Mouse (Mus musculus) frontal cortex, postnatal 14 days (tissue): Measurements from ENCODE around the gene Lrrc71.

Source experiments
- DNase-seq, 2 experiments: peaks; one replicate each; pipeline ENCODE4 v3.0.0; 2022; ENCODE audit warnings: low spot score in 2 of 2

Lrrc71 gene

DNA sequence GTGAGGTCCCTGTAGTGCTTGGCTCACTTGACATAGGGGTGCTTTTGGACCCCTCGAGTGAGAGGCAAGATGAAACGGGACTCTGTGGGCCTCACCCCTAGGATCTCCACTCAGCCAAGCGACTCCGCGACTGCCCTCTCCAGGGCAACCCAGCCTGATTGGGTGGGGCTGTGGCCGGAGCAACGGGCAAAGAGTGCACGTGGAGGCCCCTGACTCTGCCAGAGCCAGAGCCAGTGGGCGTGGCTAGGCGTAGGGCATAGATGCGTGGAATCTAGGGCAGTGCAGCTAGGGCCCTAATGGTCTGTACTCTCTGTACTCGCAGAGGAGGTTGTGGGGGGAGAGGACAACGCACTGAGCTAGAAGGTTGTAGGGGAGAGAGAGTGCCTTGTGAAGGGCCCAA is at the start of gene Lrrc71:
Gene Lrrc71 (minus strand): TSS at position 195 of the 400 bp plus-strand sequence.
- no peak for DNase-seq

- no peak for DNase-seq
Observed at GRCm38 (mm10) chr3:87796736-87797334, 48.4 kb upstream of the Lrrc71 start, which contains the start of gene Insrr. Gene Insrr, plus strand, starts transcription at chr3:87796951.

DNA sequence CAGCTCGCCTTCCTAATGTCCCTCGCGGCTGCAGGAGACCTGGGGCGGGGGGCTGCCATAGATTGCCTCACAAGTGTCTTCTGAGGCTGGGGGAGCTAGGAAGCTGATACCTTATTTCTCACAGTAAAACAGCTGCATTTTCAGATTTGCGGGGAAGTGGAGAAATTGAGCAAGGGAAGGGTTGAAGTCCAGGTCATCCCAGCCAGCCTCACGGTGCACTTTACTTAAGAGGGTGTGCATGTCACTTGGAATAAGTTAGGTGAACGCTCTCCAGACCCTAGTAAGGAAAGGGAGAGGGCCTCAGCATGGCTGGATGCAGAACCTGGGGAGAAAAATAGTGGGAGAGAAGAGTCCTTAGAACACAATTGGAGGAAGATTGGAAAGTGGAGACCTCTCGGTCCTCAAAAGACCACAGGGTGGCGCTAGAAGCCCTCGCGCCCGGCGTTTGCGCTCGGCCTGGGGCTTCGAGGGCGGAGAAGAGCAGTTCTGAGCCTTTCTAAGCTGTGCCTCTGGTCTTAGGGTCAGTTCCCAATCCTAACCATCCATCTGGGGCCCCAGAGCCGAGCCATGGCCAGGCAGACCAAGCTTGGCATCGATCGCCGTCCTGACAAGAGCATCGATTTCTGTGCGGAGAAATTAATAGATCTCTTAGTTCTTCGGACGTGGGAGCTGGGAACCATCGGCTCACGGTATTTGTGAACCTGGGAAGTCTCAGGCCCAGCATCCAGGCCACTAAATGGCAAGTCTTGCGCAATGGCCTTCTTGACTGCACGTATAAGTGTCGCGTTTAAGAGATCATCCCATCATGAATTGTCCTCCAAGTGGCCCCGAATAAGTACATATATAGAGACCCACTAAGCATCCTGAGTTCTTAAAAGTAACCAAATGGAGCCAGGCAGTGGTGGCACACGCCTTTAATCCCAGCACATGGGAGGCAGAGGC is 47.2 kb upstream of the Lrrc71 start:
- DNase-seq, result peak in 1 of 2 experiments; percentile 30

DNA sequence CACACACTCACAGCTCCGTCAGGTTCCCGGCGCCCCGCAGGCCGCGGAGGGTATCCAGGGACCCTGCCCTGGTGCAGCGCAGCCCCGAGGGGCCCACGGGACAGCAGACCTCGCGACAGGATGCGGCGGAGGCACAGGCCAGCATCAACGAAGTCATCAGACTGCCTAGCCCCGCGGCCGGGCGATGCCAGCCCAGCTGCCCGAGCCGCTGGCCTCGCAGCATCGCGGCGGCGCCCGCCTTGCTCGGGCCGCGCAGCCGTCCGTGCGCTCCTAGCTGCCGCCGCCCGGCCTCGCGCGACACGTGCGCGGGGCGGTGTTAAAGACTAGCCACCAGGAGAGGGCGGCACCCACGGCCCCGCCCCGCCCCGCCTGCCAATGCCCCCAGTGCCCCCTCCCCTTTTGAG is 46.5 kb upstream of the Lrrc71 start, which contains the start of gene Ntrk1:
Gene Ntrk1 (minus strand): TSS at position 241 of the 404 bp plus-strand sequence.
- DNase-seq, result no peak

GRCm38 (mm10) chr3:87789768-87790167 is 41.3 kb upstream of the Lrrc71 start:
- no peak for DNase-seq

DNA sequence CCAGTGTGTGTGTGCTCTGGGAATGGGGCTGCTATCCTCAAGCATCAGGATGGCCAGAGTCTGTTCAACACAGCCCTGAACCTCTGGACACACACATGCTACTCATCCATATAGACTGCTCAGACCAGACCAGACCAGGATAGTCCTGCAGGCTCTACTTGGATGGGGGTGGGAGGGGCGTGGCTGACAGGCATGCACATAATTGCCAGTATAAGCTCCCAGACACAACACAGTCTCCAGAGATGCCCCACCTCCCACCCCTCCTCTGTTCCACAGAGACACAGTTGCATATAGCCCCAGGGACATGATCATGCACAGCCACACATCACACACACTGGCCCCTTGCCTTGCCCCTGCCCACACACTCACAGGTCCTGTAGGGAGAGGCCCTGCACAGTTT is 40.8 kb upstream of the Lrrc71 start:
- DNase-seq, result no peak

- DNase-seq, result no peak
Observed at GRCm38 (mm10) chr3:87785626-87786214, 37.3 kb upstream of the Lrrc71 start.

DNA sequence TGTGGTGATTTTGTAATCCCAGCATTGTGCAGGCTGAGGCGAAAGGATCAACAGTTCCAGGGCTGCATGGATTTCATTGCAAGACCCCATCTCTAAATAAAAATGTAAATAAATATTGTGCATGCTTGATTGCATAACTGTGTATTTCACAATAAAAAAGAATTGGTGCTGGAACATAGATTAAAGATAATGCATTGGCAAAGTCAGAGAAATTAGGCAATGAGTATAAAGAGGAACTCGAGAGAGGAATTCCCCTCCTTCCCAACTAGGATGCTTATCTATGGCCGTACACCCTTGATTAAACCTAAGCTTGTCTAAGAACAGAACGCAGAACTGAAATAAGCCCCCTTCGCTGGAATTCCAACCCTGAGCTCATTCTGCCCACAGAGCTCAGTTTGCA is 36.7 kb upstream of the Lrrc71 start:
- no peak for DNase-seq

DNA sequence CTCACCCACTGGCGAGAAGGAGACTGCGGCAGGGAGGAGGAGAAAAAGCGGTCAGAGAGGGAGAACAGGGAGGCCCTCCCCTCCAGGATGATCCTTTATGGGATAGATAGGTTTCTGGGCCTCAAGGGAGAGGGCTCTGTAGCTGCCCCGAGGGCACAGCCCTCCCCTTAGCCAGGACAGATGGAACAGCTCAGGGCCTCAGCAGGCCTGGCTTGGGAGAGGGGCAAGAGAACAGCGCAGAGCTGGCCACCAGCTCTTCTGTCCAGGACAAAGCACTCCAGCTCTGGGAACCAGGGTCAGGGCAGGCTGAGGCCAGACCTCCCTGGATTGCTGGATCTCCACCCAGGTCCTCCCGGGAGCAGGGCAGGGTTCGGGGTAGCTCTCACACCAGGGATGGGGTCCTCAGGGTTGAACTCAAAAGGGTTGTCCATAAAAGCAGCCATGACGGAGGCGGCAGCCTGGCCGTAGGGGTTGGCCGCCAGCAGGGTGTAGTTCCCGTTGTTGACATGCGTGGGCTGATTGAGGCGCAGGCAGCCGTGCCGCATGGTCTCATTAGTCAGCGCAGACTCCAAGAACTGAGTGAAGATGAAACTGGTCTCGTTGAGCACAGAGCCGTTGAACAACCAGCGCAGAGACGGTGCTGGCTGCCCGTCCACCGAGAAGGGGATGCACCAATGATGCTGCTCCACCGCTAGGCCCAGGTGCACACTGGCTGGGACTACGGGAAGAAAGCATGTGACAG is 35.0 kb upstream of the Lrrc71 start:
- DNase-seq, result no peak

DNA sequence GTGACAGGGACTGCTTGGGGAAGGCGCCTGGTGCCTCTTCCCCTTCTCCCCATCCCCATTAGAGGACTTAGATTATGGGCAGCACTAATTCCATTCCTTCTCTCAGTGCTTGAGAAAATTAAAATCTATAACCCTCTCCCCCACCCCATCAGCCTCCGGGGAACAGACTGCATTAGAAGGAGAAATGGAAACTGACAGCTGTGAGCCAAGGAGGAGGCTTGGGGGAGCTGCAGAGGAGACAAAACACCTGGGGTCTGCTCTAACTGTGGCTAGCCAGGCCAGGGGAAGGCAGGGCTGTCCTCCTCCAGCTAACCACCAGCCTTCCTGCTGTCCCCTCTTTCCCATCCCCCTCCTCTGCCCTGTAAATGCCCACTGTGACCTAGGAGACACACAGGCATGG is 30.7 kb upstream of the Lrrc71 start:
- no peak for DNase-seq

- no peak for DNase-seq
Observed at GRCm38 (mm10) chr3:87778283-87778682, 29.9 kb upstream of the Lrrc71 start.

DNA sequence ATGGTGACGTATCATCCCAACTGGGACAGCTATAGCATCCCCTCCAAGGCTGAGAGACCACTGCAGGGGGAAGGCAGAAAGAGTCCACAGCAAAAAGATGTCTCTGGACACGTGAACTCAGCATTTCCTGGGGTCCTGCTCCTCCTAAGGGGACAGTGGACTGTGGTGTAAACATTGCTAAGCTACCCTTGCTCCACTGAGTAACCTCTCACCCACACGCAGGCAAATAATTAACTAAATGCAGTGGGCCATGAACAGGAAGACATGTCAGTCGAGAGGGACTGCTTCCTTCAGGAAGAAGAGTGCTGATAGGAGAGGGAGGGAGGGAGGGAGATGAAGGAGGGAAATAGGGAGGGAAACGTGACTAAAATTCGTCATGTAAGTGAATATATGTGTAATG is 22.7 kb upstream of the Lrrc71 start:
- no peak for DNase-seq

DNA sequence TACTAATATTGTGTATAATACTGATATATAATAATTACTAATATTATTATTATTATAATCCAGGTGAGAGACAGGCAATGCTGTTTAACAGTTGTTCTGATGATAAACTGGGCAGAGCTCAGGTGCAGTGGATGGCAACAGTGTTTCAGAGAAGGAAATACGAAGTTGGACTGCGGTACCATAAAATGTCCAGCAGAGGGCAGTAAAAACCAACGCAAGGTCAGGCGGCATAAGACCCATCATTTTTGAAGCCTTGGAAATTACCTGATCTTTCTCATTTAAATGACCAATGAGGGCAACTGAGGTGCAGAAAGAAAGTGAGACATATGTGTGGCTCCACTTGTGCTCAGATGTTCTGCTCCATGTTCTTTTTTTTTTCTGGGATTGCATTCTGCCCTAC is 21.9 kb upstream of the Lrrc71 start:
- peak in 1 of 2 experiments; percentile 44 for DNase-seq

DNA sequence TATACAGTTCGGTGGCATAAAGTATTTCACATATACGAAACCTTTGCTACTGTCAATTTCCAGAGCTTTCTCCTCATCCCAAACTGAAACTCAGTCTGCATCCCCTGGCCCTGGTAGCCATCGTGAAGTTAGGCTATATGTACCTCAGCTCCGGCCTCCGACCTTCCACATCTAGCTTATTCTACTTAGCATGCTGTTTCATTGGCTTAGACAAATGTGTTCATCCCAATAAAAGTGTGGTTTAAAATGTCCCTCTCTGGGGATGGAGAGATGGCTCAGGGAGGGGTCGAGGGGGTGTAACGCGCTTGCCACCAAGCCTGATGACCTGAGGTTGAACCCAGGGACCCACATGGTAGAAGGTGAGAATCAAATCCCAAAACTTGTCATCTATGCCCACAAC is 21.1 kb upstream of the Lrrc71 start:
- DNase-seq, result no peak

DNA sequence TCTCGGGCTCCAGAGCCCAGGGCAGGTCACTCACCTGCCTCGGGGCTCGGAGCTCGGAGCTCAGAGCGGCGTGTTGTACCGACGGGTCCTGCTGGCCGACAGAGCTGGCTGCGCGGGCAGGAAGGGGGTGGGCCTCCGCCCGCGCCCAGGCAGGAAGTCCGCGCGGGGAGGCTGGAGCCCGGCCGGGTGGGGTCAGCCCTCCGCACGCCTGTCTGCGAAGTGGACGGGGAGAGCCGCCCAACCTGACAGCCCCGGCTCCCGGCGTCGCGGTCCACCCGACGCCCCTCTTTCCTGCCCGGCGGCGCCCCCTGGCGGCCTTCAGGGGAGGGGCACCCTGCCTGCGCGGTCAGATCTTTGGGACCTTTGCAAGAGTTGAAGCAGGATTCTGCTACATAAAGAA is 20.4 kb upstream of the Lrrc71 start:
- peak in 1 of 2 experiments; percentile 27 for DNase-seq

GRCm38 (mm10) chr3:87768431-87768830 is 20.0 kb upstream of the Lrrc71 start:
- no peak for DNase-seq

DNA sequence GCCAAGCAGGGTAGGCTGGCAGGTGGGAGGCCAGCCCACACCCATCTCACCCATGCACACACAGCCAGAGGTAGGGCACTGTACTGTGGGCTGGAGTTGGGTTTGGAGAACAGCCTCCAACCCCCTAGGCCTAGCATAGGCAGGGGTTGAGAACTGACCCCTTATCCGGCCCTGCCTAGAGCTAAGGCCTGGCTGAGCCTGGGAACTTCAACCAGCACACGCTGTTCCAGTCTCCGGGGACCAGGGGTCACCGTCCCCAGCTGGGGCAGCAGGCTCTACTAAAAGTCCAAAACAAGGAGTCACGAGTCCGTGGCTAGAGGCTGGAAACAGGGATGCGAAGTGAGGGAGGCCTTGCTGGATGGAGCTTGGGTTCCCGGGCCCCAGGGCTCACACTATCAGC is 19.3 kb upstream of the Lrrc71 start:
- DNase-seq, result no peak

DNA sequence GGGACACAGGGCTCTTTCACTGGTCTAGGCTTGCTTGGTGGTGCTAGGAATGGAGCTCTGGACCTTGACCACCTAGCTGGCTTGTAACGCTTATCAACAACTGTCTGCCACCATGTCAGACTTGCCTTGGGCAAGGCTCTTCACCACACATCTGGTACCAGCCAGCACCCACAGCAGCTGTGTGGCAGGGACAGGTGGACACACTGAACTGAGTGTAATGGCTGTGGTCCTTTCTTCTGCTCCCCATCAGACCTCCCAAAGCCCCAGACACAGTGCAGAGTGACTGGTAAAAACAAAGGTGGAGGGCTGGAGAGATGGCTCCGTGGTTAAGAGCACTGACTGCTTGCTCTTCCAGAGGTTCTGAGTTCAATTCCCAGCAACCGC is 17.9 kb upstream of the Lrrc71 start:
- no peak for DNase-seq

DNA sequence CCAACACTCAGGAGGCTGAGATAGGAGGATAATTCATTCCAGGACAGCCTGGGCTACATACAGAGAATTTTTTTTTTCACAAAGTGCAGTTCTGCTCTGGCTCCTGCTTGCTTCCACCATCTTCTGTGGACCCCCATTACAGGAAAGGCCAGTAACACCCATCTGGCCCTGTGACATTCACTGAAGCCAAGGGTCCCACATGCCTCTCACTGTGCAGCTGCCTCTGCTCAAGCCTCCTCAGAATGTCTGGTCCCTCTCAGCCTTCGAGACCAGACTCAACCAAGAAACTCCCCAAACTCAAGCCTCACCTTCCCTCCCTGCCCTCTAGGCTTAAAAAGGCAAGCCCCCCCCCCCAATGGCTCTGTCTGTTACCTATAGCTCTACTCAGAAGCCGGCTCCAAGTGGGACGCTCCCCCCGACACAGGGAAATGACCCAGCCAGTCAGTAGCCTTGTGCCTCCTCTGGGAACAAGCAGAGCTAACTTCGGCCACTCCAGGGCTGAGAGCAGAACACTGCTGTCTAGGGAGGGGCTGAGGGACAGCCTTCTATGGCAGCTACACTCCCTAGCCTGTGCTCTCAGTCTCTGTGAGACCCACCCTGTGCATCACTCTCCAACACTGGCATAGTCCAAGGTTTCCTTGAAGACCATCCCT is 17.3 kb upstream of the Lrrc71 start:
- DNase-seq, result no peak

- DNase-seq, result no peak
Observed at GRCm38 (mm10) chr3:87765091-87765490, 16.7 kb upstream of the Lrrc71 start.

GRCm38 (mm10) chr3:87764506-87764905 is 16.1 kb upstream of the Lrrc71 start:
- DNase-seq, result no peak
